Mouse (Mus musculus) bone marrow macrophage, adult 2 months (primary cell): ENCODE results near the gene Ntm. TPM values are rescaled to one million over a fixed set of nuclear protein-coding genes. Genes with fewer than 3 reads are reported as not detected.

Experiments
- H3K27ac ChIP-seq: 2 replicates; pipeline ENCODE4 v1.5.1; 2012; ENCODE audit warnings: low read depth, low read length; ENCODE audit not compliant: insufficient read depth
- H3K4me1 ChIP-seq: 2 replicates; pipeline ENCODE4 v1.6.1; 2012; ENCODE audit warnings: low read length; ENCODE audit not compliant: control insufficient read depth, insufficient read depth
- H3K4me3 ChIP-seq: 2 replicates; pipeline ENCODE4 v1.5.1; 2012; ENCODE audit warnings: mild to moderate bottlenecking, low read length, moderate library complexity; ENCODE audit not compliant: insufficient read depth
- CTCF ChIP-seq: IDR thresholded peaks from 2 replicates; pipeline ENCODE4 v1.5.1; 2012; ENCODE audit warnings: low read depth, mild to moderate bottlenecking, low read length, moderate library complexity
- POLR2A ChIP-seq: IDR thresholded peaks from 2 replicates; pipeline ENCODE4 v1.6.1; 2012; ENCODE audit warnings: mild to moderate bottlenecking, low read depth, low read length, borderline replicate concordance
- polyA plus RNA-seq: library from polyadenylated mRNA; stranded (reverse); fragments of >200 nt; gene quantifications from 2 replicates; pipeline ENCODE4 v1.2.4, GENCODE M21; 2012; ENCODE audit not compliant: missing spikeins, insufficient read depth, insufficient read length

The Ntm gene
- polyA plus RNA-seq, 1 experiment = not detected

DNA sequence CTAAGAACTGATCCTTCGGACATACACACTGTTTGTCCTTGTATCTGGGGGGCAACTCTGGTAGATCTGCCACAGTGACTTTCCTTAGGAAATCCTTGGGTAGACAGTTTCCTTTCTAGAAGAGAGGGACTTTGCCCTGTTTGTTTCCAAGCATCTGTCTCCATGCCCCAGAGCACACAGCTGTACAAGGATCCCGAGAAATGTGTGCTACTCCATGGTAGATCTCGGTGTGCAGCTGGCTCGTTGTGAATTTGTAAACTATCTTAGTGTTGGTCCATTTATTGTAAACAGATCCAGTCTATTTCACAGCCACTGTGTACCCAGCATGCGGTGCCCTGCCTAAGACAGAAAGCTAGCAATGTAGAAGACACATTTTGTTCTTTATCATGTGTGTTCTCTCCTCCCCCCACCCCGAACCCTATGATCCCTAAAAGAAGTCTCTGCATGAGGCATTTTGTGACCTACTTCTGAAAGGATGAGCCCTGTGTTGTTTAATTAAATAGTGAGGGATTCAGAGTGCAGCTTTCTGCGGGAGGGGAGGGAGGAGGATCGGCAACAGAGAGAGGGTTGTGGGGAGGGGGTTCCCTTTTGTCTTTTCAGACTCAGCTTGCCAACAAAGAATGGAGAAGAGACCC is 200.9 kb downstream of the Ntm start:
- H3K27ac ChIP-seq = no peak overlapping the region
- H3K4me1 ChIP-seq = no peaks in the 10 kb centered on the region
- TF ChIP-seq POLR2A = no peak
- TF ChIP-seq CTCF = no peak
- H3K4me3 ChIP-seq = no peak overlapping the region

DNA sequence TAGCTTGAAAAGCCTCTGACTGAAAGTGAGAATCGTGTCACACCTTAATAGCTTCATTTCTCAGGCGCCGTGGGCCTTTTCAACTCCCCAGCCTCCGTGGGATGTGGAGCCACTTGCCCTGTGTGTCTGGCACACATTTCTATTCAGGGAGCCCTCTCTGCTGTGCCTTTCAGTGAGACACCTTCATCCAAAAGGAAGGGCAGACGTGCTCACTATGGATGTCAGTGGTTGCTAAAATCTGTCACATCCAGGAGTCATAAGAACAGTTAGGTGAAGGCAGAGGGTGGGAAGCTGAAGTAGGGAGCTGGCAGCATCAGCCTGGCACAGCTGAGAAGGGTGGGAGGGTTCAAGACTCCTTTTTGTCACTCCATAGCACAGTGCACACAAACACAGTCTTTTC is 201.4 kb downstream of the Ntm start:
- no peaks in the 10 kb centered on the region for H3K4me1 ChIP-seq
- no peak for TF ChIP-seq POLR2A
- no peak overlapping the region for H3K27ac ChIP-seq
- H3K4me3 ChIP-seq = no peak overlapping the region

DNA sequence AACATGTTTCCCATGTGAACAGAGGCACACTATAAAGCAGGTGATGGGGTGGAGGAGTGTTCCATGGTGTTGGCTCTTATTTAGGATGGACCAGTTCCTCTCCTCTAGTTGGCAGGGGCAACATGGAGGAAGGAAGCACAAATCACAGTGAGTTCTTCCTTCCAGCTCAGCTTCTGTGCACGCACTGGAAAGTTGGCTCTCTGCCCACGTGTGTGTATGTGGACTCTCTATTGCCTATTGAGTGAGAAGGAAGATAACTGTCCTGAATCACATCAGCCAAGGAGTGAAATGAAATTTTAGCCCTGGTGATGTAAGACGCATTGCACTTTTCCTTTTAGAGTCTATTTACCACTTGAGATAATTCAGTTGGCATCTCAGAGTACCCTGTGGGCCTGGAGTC is 203.0 kb downstream of the Ntm start:
- no peaks in the 10 kb centered on the region for H3K4me1 ChIP-seq
- TF ChIP-seq POLR2A = no peak
- no peak for TF ChIP-seq CTCF
- H3K27ac ChIP-seq = no peak overlapping the region
- H3K4me3 ChIP-seq = no peak overlapping the region

DNA sequence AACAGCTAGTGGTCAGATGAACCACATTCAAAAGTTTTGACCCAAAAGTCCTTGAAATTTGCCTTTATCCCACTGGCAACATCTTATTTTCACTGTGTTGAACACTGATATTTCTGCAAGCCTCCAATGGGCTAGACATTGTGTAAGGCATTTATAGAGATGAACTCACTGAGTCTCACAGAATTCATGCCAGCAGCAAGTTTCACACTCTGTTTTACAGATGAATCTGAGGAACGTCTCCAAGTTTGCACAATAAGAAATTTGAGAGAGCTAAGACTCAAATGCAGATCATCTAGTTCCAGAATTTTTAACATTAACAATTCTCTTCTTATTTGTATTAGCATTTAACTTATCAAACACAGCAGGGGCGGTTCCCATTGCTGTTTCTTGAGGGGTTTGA is 203.9 kb downstream of the Ntm start:
- H3K27ac ChIP-seq = no peak overlapping the region
- no peak for TF ChIP-seq POLR2A
- TF ChIP-seq CTCF = no peak
- no peaks in the 10 kb centered on the region for H3K4me1 ChIP-seq
- no peak overlapping the region for H3K4me3 ChIP-seq

DNA sequence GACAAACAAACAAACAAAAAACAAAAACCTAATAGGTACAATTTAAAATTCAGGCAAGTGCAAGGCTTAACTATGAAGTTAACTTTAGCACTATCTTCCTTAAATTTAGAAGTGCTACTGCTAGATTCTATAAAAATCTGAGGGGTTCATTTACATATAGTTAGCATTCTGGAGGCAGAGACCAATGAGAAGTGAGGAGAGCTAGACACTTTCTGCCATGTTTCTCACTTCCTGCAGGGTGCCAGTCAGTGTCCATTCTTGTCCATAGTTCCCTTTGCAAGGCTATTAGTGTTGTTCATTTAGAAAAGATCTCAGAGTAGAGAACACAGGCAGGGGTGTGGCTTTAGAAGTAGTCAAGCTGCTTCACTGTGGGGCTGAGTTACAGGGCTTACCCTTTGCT is 208.6 kb downstream of the Ntm start:
- TF ChIP-seq CTCF (no peak), POLR2A (no peak)
- Histone ChIP-seq H3K4me1 (no peaks in the 10 kb centered on the region), H3K27ac (no peak overlapping the region), H3K4me3 (no peak overlapping the region)

DNA sequence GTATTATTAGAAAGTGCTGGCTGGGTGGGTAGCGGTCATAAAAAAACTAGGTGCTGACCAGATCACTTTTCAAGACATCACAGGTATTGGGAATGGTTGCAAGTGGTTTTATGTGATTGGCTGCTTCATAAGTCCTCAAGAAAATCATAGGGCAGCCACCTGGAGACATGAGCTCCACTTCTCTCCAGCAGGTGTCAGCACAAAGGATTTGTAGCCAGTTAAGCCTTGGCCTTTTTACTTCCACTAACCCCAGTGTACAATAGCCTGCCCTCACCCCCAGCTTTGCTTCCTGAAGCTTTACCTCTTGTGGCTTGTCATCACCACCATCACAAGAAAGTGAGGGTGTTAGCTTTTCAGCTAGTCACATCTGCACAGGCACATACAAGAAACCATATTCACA is 211.5 kb downstream of the Ntm start:
- TF ChIP-seq POLR2A (no peak), CTCF (no peak)
- no peaks in the 10 kb centered on the region for H3K4me1 ChIP-seq
- H3K4me3 ChIP-seq = no peak overlapping the region
- no peak overlapping the region for H3K27ac ChIP-seq

DNA sequence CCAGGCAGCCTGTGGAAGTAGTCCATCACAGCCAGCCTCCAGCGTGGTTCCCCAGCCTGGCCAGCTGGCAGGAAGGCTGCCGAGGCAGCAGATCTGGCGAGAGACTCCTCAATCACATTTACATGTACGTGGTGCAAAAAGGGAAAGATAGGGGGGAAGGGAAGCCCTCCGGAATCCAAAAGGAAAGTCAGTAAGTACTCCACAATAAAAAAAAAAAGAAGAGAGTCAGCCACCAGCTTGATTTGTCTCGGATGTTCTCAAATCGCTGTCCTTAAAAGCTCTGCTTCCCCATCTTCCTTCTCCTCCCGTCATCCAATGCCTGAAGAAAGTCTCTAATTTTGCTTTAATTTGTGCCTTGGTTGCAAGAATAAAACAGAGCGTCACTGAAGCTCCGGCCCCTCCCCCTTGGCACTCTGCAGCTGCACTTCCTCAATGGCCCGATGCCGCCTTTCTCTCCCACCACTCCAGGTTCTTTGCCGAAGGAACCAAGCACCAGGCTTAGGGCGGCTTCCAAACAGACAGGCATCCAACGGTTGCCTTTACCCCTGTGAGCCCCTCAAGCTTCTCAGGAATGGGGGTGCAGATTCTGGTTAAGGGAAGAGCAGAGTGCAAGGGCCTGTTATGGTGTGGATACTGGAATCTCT is 212.4 kb downstream of the Ntm start:
- Histone ChIP-seq H3K27ac (no peak overlapping the region), H3K4me1 (no peaks in the 10 kb centered on the region), H3K4me3 (no peak overlapping the region)
- no peak for TF ChIP-seq CTCF
- TF ChIP-seq POLR2A = no peak

DNA sequence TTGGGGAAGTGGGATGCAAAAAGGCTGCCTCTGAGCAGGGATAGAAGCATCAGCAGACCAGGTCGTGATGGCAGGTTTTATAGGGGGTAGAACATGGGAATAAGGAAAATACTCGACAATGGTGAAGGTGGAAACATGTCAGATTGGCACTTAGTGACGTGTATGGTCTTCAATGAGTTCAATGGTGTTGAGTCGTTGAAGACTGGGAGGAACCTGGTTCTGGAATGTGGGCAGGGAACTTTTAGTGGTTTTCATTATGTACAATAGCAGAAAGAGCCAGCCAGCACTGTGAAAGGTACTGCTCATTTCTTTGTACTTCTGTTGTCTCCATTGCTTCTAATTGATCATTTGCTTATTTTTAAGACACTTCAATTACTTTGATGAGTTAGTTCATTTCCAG is 214.9 kb downstream of the Ntm start:
- no peak for TF ChIP-seq POLR2A
- no peak for TF ChIP-seq CTCF
- H3K27ac ChIP-seq = no peak overlapping the region
- no peaks in the 10 kb centered on the region for H3K4me1 ChIP-seq
- H3K4me3 ChIP-seq = no peak overlapping the region

DNA sequence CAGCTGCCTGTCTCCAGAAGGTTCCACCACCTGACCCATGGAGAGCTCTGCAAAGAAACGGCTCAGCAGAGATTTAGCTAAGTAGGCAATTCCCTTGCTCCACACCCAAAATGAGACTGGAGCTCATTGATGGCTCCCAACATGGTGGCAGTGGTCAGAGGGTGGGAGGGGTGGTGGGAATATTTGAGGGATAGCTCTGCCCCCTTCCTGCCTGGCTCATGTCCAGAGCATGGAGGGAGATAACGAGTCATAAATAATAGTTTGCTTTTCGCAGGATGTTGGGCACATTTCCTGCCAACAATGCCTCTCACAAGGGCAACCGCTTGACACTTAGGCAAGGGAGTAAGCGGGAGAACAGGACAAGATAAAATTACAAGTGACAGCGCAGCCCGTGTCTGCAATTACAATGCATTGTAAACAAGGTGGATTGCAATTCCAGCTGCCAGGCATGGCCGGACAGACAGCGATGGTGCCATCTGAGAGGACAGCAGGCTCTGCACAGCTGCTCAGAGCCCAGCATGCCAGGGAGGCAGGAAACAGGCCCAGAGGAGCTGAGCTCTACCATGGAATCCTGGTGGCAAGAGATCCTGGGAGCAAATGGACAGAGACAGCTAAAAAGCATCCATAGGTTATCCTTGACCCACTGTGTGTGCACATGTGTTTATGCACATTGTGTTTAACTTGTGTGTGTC is 224.0 kb downstream of the Ntm start:
- no peak for TF ChIP-seq POLR2A
- no peak for TF ChIP-seq CTCF
- H3K4me3 ChIP-seq = no peak overlapping the region
- no peak overlapping the region for H3K27ac ChIP-seq
- no peaks in the 10 kb centered on the region for H3K4me1 ChIP-seq

DNA sequence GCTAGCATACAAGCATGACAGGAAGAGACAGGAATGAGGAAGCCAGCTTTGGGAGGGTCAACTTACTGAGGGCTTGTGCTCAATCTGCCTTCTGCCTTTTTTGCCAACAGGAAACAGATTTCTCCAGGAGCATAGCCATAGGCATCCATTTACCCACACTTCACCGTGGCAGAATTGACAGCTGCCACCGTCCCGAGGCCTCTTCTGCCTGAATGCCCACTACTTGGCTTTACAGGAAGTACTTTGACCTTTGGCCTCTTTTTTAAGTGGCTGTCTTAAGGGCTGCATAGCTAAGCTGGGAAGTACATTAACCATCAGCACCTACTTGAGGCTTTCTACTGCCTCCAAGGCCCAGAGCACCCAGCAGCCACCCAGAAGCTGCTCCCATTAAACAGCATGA is 226.9 kb downstream of the Ntm start:
- Histone ChIP-seq H3K4me1 (no peaks in the 10 kb centered on the region), H3K4me3 (no peak overlapping the region), H3K27ac (no peak overlapping the region)
- TF ChIP-seq CTCF (no peak), POLR2A (no peak)
